Mouse (Mus musculus): ENCODE results near the gene Rassf1.

Rassf1 gene

GRCm38 (mm10) chr9:107540420-107540819 is 10.9 kb upstream of the Rassf1 start:
- no peak for DNase-seq (ENCODE audit: low read depth, low spot score)

DNA sequence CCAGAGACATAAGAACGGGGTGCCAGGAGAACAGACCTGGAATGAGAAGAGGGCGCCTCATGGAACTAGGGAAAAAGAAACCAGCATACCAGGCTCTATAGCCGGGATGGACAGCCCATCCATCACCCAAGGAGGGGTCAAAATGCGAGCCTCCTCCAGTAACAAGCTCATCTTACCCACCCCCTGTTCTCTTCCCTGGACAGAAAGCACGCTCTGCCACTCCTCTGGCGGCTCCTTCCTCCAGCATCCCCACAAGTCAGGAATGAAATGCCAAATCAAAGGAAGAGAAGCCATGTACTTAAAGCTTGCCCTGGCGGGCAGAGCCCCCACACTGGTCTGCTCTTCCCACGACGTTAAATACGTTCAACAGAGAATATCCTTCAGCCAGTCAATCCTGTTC is 10.3 kb upstream of the Rassf1 start:
- DNase-seq (ENCODE audit: low read depth, low spot score): no peak

- peak; percentile 96 for DNase-seq (ENCODE audit: low read depth, low spot score)
Observed at GRCm38 (mm10) chr9:107541474-107542351, 9.6 kb upstream of the Rassf1 start, which contains the start of the genes Cyb561d2 and Nprl2. Gene Cyb561d2 (minus strand): TSS chr9:107542193. Gene Nprl2 (plus strand): TSS chr9:107542226.

GRCm38 (mm10) chr9:107542352-107542686 is 9.0 kb upstream of the Rassf1 start:
- no peak for DNase-seq (ENCODE audit: low read depth, low spot score)

- DNase-seq (ENCODE audit: low read depth, low spot score): no peak
Observed at GRCm38 (mm10) chr9:107542721-107543120, 8.6 kb upstream of the Rassf1 start.

- DNase-seq (ENCODE audit: low read depth, low spot score): no peak
Observed at GRCm38 (mm10) chr9:107543299-107543698, 8.1 kb upstream of the Rassf1 start.

DNA sequence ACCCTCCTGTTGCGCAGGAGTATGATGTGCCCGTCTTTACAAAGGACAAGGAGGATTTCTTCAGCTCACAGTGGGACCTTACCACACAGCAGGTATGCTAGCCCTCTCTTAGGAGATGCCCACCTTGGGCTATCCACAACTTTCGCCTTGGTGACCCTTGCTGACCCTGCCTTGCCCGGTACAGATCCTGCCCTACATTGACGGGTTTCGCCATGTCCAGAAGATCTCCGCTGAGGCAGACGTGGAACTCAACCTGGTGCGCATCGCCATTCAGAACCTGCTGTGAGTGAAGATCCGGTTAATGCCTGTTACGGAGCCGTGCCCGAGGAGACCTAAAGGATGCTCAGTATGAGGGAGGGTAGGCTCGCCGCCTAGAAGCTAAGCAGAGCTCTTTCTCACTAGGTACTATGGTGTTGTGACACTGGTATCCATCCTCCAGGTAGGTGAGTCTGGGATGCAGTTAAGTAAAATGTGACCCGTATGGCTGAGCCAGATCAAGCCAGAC is 7.1 kb upstream of the Rassf1 start:
- DNase-seq (ENCODE audit: low read depth, low spot score): no peak

GRCm38 (mm10) chr9:107544729-107545128 is 6.6 kb upstream of the Rassf1 start:
- no peak for DNase-seq (ENCODE audit: low read depth, low spot score)

DNA sequence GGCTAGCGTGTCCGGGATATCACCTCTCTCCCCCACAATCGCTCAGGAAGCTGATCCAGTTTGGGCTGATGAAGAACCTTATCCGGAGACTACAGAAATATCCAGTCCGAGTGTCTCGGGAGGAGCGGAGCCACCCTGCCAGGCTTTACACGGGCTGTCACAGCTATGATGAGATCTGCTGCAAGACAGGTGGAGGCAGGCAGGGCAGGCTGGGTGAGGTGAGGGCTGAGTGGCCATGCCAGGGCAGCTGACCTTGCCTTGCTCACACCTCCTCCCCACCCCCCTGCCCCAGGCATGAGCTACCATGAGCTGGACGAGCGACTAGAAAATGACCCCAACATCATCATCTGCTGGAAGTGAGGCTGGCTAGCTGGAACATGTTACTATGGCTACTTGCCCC is 6.2 kb upstream of the Rassf1 start:
- DNase-seq (ENCODE audit: low read depth, low spot score): no peak

DNA sequence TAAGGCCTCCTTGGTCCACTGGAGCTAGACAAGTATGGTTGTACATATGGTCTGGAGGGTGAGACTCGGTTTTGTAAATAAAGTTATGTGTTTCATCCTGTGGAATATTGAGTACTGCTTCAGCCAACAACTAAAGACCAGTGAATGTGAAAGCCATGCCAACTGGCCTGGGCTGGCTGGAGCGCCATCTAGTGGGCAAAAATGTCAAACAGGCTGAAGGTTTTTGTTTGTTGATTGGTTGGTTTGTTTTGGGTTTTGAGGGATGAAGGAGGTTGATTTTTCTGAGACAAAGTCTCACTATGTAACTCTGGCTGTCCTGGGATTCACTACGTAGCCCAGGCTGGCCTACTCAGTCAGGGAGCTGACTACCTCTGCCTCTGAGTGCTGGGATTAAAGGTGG is 5.8 kb upstream of the Rassf1 start:
- peak; percentile 74 for DNase-seq (ENCODE audit: low read depth, low spot score)

- peak; percentile 94 for DNase-seq (ENCODE audit: low read depth, low spot score)
Observed at GRCm38 (mm10) chr9:107547026-107547425, 4.3 kb upstream of the Rassf1 start, which contains the start of gene Zmynd10. Gene Zmynd10 (plus strand): TSS chr9:107547298.

- no peak for DNase-seq (ENCODE audit: low read depth, low spot score)
Observed at GRCm38 (mm10) chr9:107547957-107548356, 3.4 kb upstream of the Rassf1 start.

DNA sequence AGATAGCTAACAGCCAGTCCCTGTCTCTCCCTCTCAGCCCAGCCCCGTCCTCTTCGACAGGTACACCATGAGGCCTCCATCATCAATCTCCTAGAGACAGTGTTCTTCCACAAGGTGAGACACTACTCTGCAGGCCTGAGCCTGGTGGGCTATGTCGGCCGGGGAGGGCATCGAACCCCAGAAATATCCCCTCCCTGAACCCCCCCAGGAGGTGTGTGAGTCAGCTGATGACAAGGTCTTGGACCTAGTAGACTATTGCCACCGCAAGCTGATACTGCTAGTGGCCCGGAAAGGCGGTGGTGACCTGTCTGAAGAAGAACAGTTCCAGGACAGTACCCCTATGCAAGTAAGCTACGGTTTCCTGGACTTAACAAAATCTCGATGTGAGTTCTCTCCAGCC is 2.5 kb upstream of the Rassf1 start:
- DNase-seq (ENCODE audit: low read depth, low spot score): no peak

DNA sequence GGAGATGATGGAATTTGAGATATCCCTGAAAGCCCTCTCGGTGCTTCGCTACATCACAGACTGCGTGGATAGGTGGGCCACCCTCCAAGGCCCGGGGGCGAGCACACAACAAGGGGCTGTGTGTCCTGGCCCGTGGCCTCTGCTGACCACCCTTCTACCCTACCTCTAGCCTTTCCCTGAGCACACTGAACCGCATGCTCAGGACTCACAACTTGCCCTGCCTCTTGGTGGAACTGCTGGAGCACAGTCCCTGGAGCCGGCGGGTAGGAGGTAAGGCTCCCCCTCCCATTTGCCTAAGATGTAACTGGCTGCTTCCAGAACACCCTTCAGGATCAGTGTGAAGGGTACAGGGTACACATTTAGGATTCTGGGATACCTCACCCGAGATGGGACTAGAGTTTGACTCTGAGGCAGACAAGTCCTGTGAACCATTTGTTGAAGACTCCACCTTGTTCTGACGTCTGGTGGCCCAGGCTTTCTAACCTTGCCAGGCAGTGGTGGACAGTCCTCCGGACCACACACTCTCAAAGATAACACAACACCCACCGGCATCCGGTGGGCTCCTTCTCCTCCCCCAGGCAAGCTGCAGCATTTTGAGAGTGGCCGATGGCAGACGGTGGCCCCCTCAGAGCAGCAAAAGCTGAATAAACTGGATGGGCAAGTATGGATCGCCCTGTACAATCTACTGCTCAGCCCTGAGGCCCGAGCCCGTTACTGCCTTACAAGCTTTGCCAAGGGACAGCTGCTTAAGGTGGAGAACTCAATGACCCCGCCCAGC is 1.9 kb upstream of the Rassf1 start:
- no peak for DNase-seq (ENCODE audit: low read depth, low spot score)

DNA sequence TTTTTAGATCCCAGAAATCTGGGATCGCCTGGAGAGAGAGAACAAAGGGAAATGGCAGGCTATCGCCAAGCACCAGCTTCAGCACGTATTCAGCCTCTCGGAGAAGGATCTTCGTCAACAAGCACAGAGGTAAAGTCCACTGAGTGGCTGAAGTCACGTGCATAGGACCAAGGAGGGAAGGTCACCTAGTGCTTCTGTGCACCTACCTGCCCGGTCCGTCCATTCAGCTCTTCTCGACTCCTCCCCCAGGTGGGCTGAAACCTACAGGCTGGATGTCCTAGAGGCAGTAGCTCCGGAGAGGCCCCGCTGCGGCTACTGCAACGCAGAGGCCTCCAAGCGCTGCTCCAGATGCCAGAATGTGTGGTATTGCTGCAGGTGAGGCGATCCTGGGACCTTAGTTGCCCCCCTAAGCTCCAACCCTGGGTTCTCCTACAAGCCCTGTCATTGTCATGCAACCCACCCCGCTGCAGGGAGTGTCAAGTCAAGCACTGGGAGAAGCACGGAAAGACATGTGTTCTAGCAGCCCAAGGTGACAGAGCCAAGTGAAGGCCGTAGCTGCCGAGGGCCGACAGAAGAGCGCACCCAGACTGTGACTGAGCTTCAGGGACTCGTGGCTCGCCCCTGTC is 751 bp upstream of the Rassf1 start:
- DNase-seq (ENCODE audit: low read depth, low spot score): no peak

GRCm38 (mm10) chr9:107551890-107552355 is 568 bp downstream of the Rassf1 start:
- no peak for DNase-seq (ENCODE audit: low read depth, low spot score)

DNA sequence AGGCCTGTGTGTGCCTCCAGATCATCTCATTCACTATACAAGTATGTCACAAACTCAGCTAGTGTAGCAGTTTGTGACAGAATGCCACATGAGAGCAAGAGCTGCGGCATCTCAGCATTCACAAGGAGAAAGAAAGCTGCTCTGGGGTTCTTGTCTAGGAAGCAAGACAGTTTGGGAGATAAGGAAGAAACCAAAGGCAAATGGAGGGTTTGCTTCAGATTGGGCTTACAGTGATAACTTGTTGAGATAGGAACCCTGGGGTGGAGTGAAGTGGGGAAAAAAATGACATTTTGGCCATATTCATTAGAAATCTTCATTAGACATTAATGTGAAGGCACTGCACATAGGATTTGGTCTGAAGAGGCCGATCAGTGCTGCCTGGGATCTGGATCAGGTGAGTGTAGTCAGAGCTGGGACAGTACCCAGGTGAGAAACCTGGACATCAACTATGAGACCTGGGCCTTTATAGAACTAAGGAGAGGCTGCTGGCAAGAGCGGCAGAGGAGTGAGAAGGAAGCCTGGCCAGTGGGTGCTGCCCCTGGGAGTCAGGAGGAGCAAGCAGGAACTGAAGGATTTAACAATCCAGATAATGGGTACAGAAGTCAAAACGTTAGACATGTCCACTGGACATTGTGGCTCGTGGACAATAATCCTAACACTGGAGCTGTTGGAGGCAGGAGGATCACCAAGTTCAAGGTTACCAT is 1.5 kb downstream of the Rassf1 start:
- no peak for DNase-seq (ENCODE audit: low read depth, low spot score)

DNA sequence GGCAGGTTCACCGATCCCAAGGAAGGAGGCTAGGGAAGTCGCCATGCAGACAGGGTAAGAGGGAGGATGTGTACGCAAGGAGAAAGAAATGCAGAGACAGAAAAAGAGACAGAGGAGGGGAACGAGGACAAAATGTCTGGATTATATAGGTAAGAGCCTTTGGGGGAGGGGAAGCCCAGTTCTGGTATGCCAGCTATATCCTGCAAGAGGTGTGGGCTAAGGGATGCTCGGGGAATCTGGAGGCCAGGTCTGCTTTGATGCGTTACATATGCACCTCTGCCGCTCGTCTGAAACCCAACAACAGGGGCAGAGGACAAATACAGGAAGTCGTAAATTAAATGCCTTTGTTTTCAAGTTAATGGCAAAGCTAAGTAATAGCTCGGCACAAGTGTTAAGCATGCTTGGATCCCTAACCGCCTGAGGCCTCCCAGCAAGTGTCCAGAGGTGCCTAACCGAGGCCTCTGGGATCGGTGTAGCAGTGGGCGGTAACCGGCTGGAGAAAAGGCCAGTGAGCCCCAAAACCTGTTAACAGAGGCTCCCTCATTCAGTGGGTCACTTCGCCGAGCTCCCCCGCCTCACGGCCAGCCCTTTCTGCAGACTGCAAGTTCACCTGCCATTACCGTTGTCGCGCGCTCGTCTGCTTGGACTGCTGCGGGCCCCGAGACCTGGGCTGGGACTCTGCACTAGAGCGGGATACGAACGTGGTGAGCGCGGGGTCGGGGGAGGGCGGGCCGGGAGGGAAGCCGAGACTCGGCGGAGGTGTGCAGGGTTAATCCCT is 2.4 kb downstream of the Rassf1 start:
- peak; percentile 62 for DNase-seq (ENCODE audit: low read depth, low spot score)

DNA sequence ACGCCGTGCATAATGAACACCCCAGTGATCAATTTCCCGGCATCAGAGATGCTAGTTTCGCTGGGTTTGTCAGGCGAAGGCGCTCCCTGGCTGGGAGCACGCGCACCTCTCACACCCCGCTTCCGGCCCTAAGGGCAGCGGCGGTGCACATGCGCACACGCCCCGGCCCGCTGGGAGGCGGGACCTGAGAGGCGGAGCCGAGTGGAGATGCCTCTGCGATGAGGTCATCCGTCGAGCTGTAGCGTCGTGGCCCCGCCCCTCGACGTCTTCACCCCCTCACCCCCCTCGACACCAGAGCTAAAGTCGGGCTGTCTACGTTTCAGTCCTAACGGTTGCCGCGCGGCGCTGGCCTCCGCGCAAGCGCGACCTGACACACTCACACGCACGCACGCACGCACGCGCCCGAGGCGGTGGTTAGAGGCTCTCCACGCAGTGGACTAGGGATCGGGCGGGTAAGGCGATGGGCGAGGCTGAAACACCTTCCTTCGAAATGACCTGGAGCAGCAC is 3.0 kb downstream of the Rassf1 start:
- DNase-seq (ENCODE audit: low read depth, low spot score): peak; percentile 100

GRCm38 (mm10) chr9:107555031-107555457 is 3.7 kb downstream of the Rassf1 start:
- DNase-seq (ENCODE audit: low read depth, low spot score): no peak

Data from A20 (cell line).